In genomic region chr6:71590154-71590553, GRCm38 (mm10) we compare ENCODE assay signal across 20 mouse cellular contexts. TPM values are rescaled to one million over a fixed set of nuclear protein-coding genes. Genes with fewer than 3 reads are reported as not detected.
A peak's percentile ranks its signal among the peaks of the same experiment; 100 is the strongest.
DNase-seq lines count a peak whose midpoint lies in the region; ATAC-seq lines count a peak whose summit lies in the region.
"Had no signal": no experiment of that assay in that cellular context is flagged by ENCODE, and none has a peak within 500 bp of the region (broad histone marks: within the 10 kb centered on the region; RNA-seq: fewer than 3 reads in every experiment).

No protein-coding gene starts in this region.

- H3K4me2 ChIP-seq in kidney, embryonic 16.5 days (replicated peaks; ENCODE audit: low read depth, low read length) = no peak overlapping the region
- no peak overlapping the region for H3K4me2 ChIP-seq in heart, embryonic 11.5 days
- H3K4me2 ChIP-seq: forebrain, embryonic 13.5 days; hindbrain, embryonic 12.5 days; limb, embryonic 15.5 days had no signal

- 91% methylated on average over 4 of the region's 4 CpGs for WGBS in kidney, embryonic 16.5 days
- WGBS in heart, embryonic 11.5 days (ENCODE audit: insufficient replicate concordance) = 62% methylated on average over 4 of the region's 4 CpGs

- no peak for ATAC-seq in kidney, embryonic 16.5 days (ENCODE audit: low FRiP score, low TSS enrichment)
- ATAC-seq in heart, embryonic 11.5 days (replicated peaks; ENCODE audit: insufficient number of reproducible peaks, low FRiP score, low TSS enrichment) = no peak
- ATAC-seq in granulocyte monocyte progenitor cell, adult 5-6 weeks (replicated peaks; ENCODE audit: poor library complexity, severe bottlenecking) = no peak
- ATAC-seq: forebrain, embryonic 13.5 days; inflammation-experienced regulatory T-cells, adult 6 months had no signal

- no peaks in the 10 kb centered on the region for H3K27me3 ChIP-seq in kidney, embryonic 16.5 days (ENCODE audit: insufficient read depth, low read length)
- H3K27me3 ChIP-seq in heart, embryonic 11.5 days (ENCODE audit: control insufficient read depth, insufficient read depth, low read length) = no peaks in the 10 kb centered on the region
- H3K27me3 ChIP-seq: CH12.LX; forebrain, embryonic 13.5 days; hindbrain, embryonic 12.5 days; limb, embryonic 15.5 days had no signal

- H3K27ac ChIP-seq in kidney, embryonic 16.5 days (ENCODE audit: low read length) = no peak overlapping the region
- peak overlapping the region; percentile 66 for H3K27ac ChIP-seq in heart, embryonic 11.5 days (ENCODE audit: low read depth, low read length)
- H3K27ac ChIP-seq: embryonic facial prominence, embryonic 10.5 days; forebrain, embryonic 13.5 days; hindbrain, embryonic 12.5 days; limb, embryonic 15.5 days had no signal

- peaks cover 73% of the 10 kb centered on the region for H3K36me3 ChIP-seq in kidney, embryonic 16.5 days (ENCODE audit: insufficient read depth, low read length)
- H3K36me3 ChIP-seq in heart, embryonic 11.5 days (ENCODE audit: control insufficient read depth, insufficient read depth, low read length) = peaks cover 42% of the 10 kb centered on the region

- no peaks in the 10 kb centered on the region for H3K9me3 ChIP-seq in kidney, embryonic 16.5 days (ENCODE audit: low read length)
- H3K9me3 ChIP-seq in heart, embryonic 11.5 days (replicated peaks; ENCODE audit: control insufficient read depth, low read length) = no peaks in the 10 kb centered on the region
- H3K9me3 ChIP-seq: embryonic facial prominence, embryonic 10.5 days; forebrain, embryonic 13.5 days; hindbrain, embryonic 12.5 days; limb, embryonic 15.5 days had no signal

- no peaks in the 10 kb centered on the region for H3K4me1 ChIP-seq in kidney, embryonic 16.5 days (ENCODE audit: insufficient read depth, low read length)
- H3K4me1 ChIP-seq in heart, embryonic 11.5 days (ENCODE audit: control insufficient read depth, insufficient read depth, low read length) = 0 out of 2 replicates have a peak, but pooled peaks cover 5% of the 10 kb centered on the region
- H3K4me1 ChIP-seq: embryonic facial prominence, embryonic 10.5 days; forebrain, embryonic 13.5 days; hindbrain, embryonic 12.5 days; limb, embryonic 15.5 days had no signal

- DNase-seq in adrenal gland, adult 8-10 months = peak; percentile 19
- DNase-seq in adrenal gland, postnatal 10 days = no peak
- peak; percentile 49 for DNase-seq in kidney, adult 9 months
- DNase-seq in heart, postnatal 4 days = peak; percentile 15
- DNase-seq in embryo, embryonic 9.5 days (ENCODE audit: extremely low spot score) = no peak
- DNase-seq: cerebellum, postnatal 14 days; gastrocnemius, postnatal 36 days; lung, adult 18-20 months; lung, postnatal 36 days; right cerebral cortex, adult 18-20 months; spleen, adult 18-20 months had no signal

- no peak overlapping the region for H3K9ac ChIP-seq in kidney, embryonic 16.5 days (replicated peaks; ENCODE audit: low read length)
- H3K9ac ChIP-seq in heart, embryonic 11.5 days (ENCODE audit: low read depth, low read length) = no peak overlapping the region
- H3K9ac ChIP-seq: forebrain, embryonic 13.5 days; hindbrain, embryonic 12.5 days; limb, embryonic 15.5 days had no signal

- no peak overlapping the region for H3K4me3 ChIP-seq in kidney, embryonic 16.5 days (ENCODE audit: low read length)
- no peak overlapping the region for H3K4me3 ChIP-seq in heart, embryonic 11.5 days (ENCODE audit: low read depth, low read length)
- H3K4me3 ChIP-seq: embryonic facial prominence, embryonic 10.5 days; forebrain, embryonic 13.5 days; hindbrain, embryonic 12.5 days; limb, embryonic 15.5 days had no signal

RNA-seq across cellular contexts. Expression of gene Kdm3a, which starts 42.6 kb away (rescaled TPM):
- 10 to 100 TPM; 27.3 to 53.0 (median 38.4) TPM for total RNA-seq in adrenal gland, adult 8-10 months (2022)
- total RNA-seq in adrenal gland, postnatal 10 days (2021) = 10 to 100 TPM; 38.3 to 42.9 TPM
- polyA plus RNA-seq in kidney, embryonic 16.5 days (2015; fragmentation: Nextera tagmentation; extraction: Ambion mirVana) = 47.0 and 47.6 TPM in 2 replicates
- polyA plus RNA-seq in heart, embryonic 11.5 days (2014; fragmentation: Nextera tagmentation; extraction: Ambion mirVana) = 32.4 and 35.1 TPM in 2 replicates
- 10 to 100 TPM; 39.0 to 41.2 TPM for total RNA-seq in heart, postnatal 4 days (2021)
- 28.8 and 53.4 TPM in 2 replicates for total RNA-seq in granulocyte monocyte progenitor cell, adult 5-6 weeks (2014; fragmentation: Nextera tagmentation)
- 21.8 and 36.9 TPM in 2 replicates for total RNA-seq in granulocyte monocyte progenitor cell, adult 5-6 weeks (2017)

RNA-seq across cellular contexts. Expression of gene Chmp3, which starts 46.6 kb away (rescaled TPM):
- 100 to 1,000 TPM; 115 to 148 (median 141) TPM for total RNA-seq in adrenal gland, adult 8-10 months (2022)
- total RNA-seq in adrenal gland, postnatal 10 days (2021) = 100 to 1,000 TPM in 1 of 2 experiments, 10 to 100 TPM in 1; 85.8 to 101 TPM
- polyA plus RNA-seq in kidney, embryonic 16.5 days (2015; fragmentation: Nextera tagmentation; extraction: Ambion mirVana) = 74.0 and 74.3 TPM in 2 replicates
- polyA plus RNA-seq in heart, embryonic 11.5 days (2014; fragmentation: Nextera tagmentation; extraction: Ambion mirVana) = 62.2 and 71.6 TPM in 2 replicates
- 10 to 100 TPM; 61.5 to 68.6 TPM for total RNA-seq in heart, postnatal 4 days (2021)
- total RNA-seq in granulocyte monocyte progenitor cell, adult 5-6 weeks (2014; fragmentation: Nextera tagmentation) = 28.6 and 36.1 TPM in 2 replicates
- total RNA-seq in granulocyte monocyte progenitor cell, adult 5-6 weeks (2017) = 82.2 and 114 TPM in 2 replicates

Comparison
In these comparisons a context has a peak if more than half of its experiments do, and no peak if none do; other contexts are left out.
1. DNase-seq: peak in adrenal gland, adult 8-10 months (single experiment), kidney, adult 9 months (single experiment) and heart, postnatal 4 days (single experiment); none in adrenal gland, postnatal 10 days (single experiment) and embryo, embryonic 9.5 days (single experiment).